Mouse (Mus musculus) CH12.LX (cell line): ENCODE measurements around the gene Slc16a13.

ENCODE experiments used
- CTCF ChIP-seq, 2 experiments: IDR thresholded peaks in 1 of 2; conservative IDR thresholded peaks in 1 of 2; 2 replicates each; pipeline ENCODE4 v1.5.1; 2011 to 2012; ENCODE audit warnings: low read depth in 2 of 2, low read length in 2 of 2, improper control_type of control experiment in 1 of 2, inconsistent platforms in 1 of 2, mild to moderate bottlenecking in 1 of 2, moderate library complexity in 1 of 2
- EP300 ChIP-seq: IDR thresholded peaks from 2 replicates; pipeline ENCODE4 v1.6.1; 2011; ENCODE audit warnings: low read length, improper control_type of control experiment
- MAFK ChIP-seq: IDR thresholded peaks from 2 replicates; pipeline ENCODE4 v1.6.1; 2011; ENCODE audit warnings: low read length, improper control_type of control experiment; ENCODE audit not compliant: insufficient replicate concordance
- MAX ChIP-seq: IDR thresholded peaks from 2 replicates; pipeline ENCODE4 v1.6.1; 2011; ENCODE audit warnings: low read length, improper control_type of control experiment
- POLR2A ChIP-seq: IDR thresholded peaks from 2 replicates; pipeline ENCODE4 v1.6.1; 2011; ENCODE audit warnings: low read depth, mild to moderate bottlenecking, improper control_type of control experiment, low read length
- RAD21 ChIP-seq: IDR thresholded peaks from 2 replicates; pipeline ENCODE4 v1.6.1; 2011; ENCODE audit warnings: low read depth, mild to moderate bottlenecking, low read length, improper control_type of control experiment, moderate library complexity
- TCF12 ChIP-seq: IDR thresholded peaks from 2 replicates; pipeline ENCODE4 v1.6.1; 2014; ENCODE audit warnings: low read depth, mild to moderate bottlenecking, inconsistent platforms, low read length, improper control_type of control experiment
- USF1 ChIP-seq: IDR thresholded peaks from 2 replicates; pipeline ENCODE4 v1.6.1; 2014; ENCODE audit warnings: low read depth, mild to moderate bottlenecking, inconsistent platforms, low read length, improper control_type of control experiment
- ZC3H11A ChIP-seq: IDR thresholded peaks from 2 replicates; pipeline ENCODE4 v1.6.1; 2012; ENCODE audit warnings: low read depth, mild to moderate bottlenecking, inconsistent platforms, low read length, improper control_type of control experiment
- ZMIZ1 ChIP-seq: IDR thresholded peaks from 2 replicates; pipeline ENCODE4 v1.6.1; 2012; ENCODE audit warnings: low read depth, mild to moderate bottlenecking, inconsistent platforms, low read length, improper control_type of control experiment

DNA sequence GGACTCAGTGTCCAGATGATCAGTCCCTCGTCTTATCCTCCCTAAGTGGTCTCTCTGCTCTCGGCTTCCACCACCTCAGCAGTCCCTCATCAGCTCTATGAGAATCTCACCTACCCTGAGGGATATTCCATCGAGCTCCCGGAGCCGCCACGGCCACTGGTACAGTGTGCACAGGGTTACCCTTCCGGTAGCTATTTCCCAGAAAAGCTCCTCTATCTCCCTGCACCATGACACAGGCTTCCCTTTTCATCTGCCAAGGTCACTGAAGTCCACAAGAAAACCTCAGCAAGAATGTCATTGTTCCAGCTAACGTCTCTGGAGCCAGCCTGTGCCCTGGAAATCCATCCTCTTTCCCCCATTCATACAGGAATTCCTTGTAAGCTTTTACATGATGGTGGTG, 31.0 kb upstream of the Slc16a13 start:
- no peak for TF ChIP-seq POLR2A
- no peak for TF ChIP-seq MAX
- TF ChIP-seq ZMIZ1 = no peak
- no peak for TF ChIP-seq CTCF (conservative IDR thresholded peaks at IDR 0.05 in 1 of 2, IDR thresholded peaks at IDR 0.05 in 1 of 2; ENCODE audit: low read depth in 2 of 2, low read length in 2 of 2)
- no peak for TF ChIP-seq ZC3H11A
- no peak for TF ChIP-seq EP300
- TF ChIP-seq TCF12 = no peak
- no peak for TF ChIP-seq USF1
- no peak for TF ChIP-seq RAD21
- TF ChIP-seq MAFK = no peak
